Mouse (Mus musculus) midbrain, embryonic 10.5 days (tissue): ENCODE data around the gene Rgl1. TPM values are rescaled to one million over a fixed set of nuclear protein-coding genes. Genes with fewer than 3 reads are reported as not detected.
"Not testable (repeated sequence)": the region's sequence is repeated elsewhere in the genome, so short reads cannot be mapped to it uniquely, and the experiment has no call there.

ENCODE experiments used
- DNase-seq: peaks from one replicate; pipeline ENCODE4 v3.0.0-alpha.2; 2017; ENCODE audit warnings: low spot score
- H3K27ac ChIP-seq: fragments of 300-500 bp; sonication (generic); replicated peaks from 2 replicates; pipeline ENCODE4 v1.5.1; 2016; ENCODE audit warnings: mild to moderate bottlenecking
- H3K27me3 ChIP-seq: fragments of 300-500 bp; sonication (generic); 2 replicates; pipeline ENCODE4 v1.6.1; 2016; ENCODE audit warnings: low read depth, mild to moderate bottlenecking; ENCODE audit not compliant: poor library complexity, severe bottlenecking
- H3K36me3 ChIP-seq: fragments of 300-500 bp; sonication (generic); 2 replicates; pipeline ENCODE4 v1.6.1; 2016; ENCODE audit warnings: mild to moderate bottlenecking, moderate library complexity
- H3K4me1 ChIP-seq: fragments of 300-500 bp; sonication (generic); 2 replicates; pipeline ENCODE4 v1.6.1; 2016
- H3K4me3 ChIP-seq: fragments of 300-500 bp; sonication (generic); 2 replicates; pipeline ENCODE4 v1.5.1; 2016; ENCODE audit warnings: mild to moderate bottlenecking, moderate library complexity
- H3K9me3 ChIP-seq: fragments of 300-500 bp; sonication (generic); replicated peaks from 2 replicates; pipeline ENCODE4 v1.6.1; 2016; ENCODE audit warnings: mild to moderate bottlenecking
- WGBS: fragments of 180-500 bp; shearing (Covaris S2); methylation state at CpG from one replicate; pipeline ENCODE4 v1.1.7; 2016; 5-methylcytosine and 5-hydroxymethylcytosine counted together
- polyA plus RNA-seq: library from polyadenylated mRNA; unstranded; fragments of >200 nt; fragmentation: Nextera tagmentation; extraction: Ambion mirVana; gene quantifications from 2 replicates; pipeline ENCODE4 v1.2.1, GENCODE M21; 2016

Gene Rgl1
- polyA plus RNA-seq, 1 experiment from 2014 or later: 23.2 TPM

- no peak for DNase-seq
- Histone ChIP-seq H3K4me3 (no peak overlapping the region), H3K4me1 (no peaks in the 10 kb centered on the region), H3K27ac (no peak overlapping the region), H3K9me3 (no peaks in the 10 kb centered on the region), H3K27me3 (no peaks in the 10 kb centered on the region), H3K36me3 (no peaks in the 10 kb centered on the region)
- 98% methylated on average over 4 of the region's 4 CpGs for WGBS
These were observed 106.2 kb downstream of the Rgl1 start for GRCm38 (mm10) chr1:152659961-152660360.

GRCm38 (mm10) chr1:152656601-152657000 lies 109.5 kb downstream of the Rgl1 start:
- Histone ChIP-seq H3K27ac (no peak overlapping the region), H3K36me3 (no peaks in the 10 kb centered on the region), H3K27me3 (no peaks in the 10 kb centered on the region), H3K4me1 (no peaks in the 10 kb centered on the region), H3K4me3 (no peak overlapping the region), H3K9me3 (no peaks in the 10 kb centered on the region)
- DNase-seq: no peak
- 86% methylated on average over 6 of the region's 6 CpGs for WGBS

GRCm38 (mm10) chr1:152654851-152655250 lies 111.3 kb downstream of the Rgl1 start:
- WGBS: 97% methylated on average over 6 of the region's 6 CpGs
- Histone ChIP-seq H3K9me3 (no peaks in the 10 kb centered on the region), H3K36me3 (no peaks in the 10 kb centered on the region), H3K27ac (no peak overlapping the region), H3K4me1 (no peaks in the 10 kb centered on the region), H3K4me3 (no peak overlapping the region), H3K27me3 (no peaks in the 10 kb centered on the region)
- DNase-seq: no peak

GRCm38 (mm10) chr1:152651495-152651874 lies 114.7 kb downstream of the Rgl1 start:
- DNase-seq: no peak
- no peaks in the 10 kb centered on the region for H3K9me3 ChIP-seq
- H3K27me3 ChIP-seq: no peaks in the 10 kb centered on the region
- H3K4me1 ChIP-seq: no peaks in the 10 kb centered on the region
- H3K36me3 ChIP-seq: no peaks in the 10 kb centered on the region
- 0 out of 2 replicates have a peak overlapping the region, but pooled peaks have one; percentile 3 for H3K27ac ChIP-seq
- 92% methylated on average over 1 of the region's 1 CpGs for WGBS
- no peak overlapping the region for H3K4me3 ChIP-seq

- DNase-seq: no peak
- Histone ChIP-seq H3K36me3 (no peaks in the 10 kb centered on the region), H3K27ac (peak overlapping the region; percentile 3; the same call in 1 of the 2 replicates)
These were observed 115.2 kb downstream of the Rgl1 start for GRCm38 (mm10) chr1:152650856-152651494.

GRCm38 (mm10) chr1:152648052-152648451 lies 118.1 kb downstream of the Rgl1 start:
- no peak for DNase-seq
- Histone ChIP-seq H3K9me3 (no peaks in the 10 kb centered on the region), H3K4me1 (no peaks in the 10 kb centered on the region), H3K4me3 (no peak overlapping the region), H3K27me3 (no peaks in the 10 kb centered on the region), H3K36me3 (no peaks in the 10 kb centered on the region), H3K27ac (no peak overlapping the region)
- 92% methylated on average over 5 of the region's 5 CpGs for WGBS

More at GRCm38 (mm10) chr1:152650856-152651494, 115.2 kb downstream of the Rgl1 start:
- 88% methylated on average over 6 of the region's 6 CpGs for WGBS
- Histone ChIP-seq H3K9me3 (no peaks in the 10 kb centered on the region), H3K4me3 (no peak overlapping the region), H3K4me1 (no peaks in the 10 kb centered on the region), H3K27me3 (no peaks in the 10 kb centered on the region)

GRCm38 (mm10) chr1:152642207-152642606 lies 123.9 kb downstream of the Rgl1 start:
- H3K9me3 ChIP-seq, H3K4me1 ChIP-seq, H3K27me3 ChIP-seq, H3K27ac ChIP-seq, DNase-seq, H3K4me3 ChIP-seq, H3K36me3 ChIP-seq: not testable (repeated sequence)
- WGBS: 77% methylated on average over 10 of the region's 10 CpGs

- DNase-seq: no peak
- Histone ChIP-seq H3K36me3 (no peaks in the 10 kb centered on the region), H3K27me3 (no peaks in the 10 kb centered on the region), H3K4me3 (no peak overlapping the region), H3K27ac (no peak overlapping the region), H3K9me3 (no peaks in the 10 kb centered on the region), H3K4me1 (peaks cover 8% of the 10 kb centered on the region; the same call in 1 of the 2 replicates)
- WGBS: 87% methylated on average over 11 of the region's 11 CpGs
These were observed 125.8 kb downstream of the Rgl1 start for GRCm38 (mm10) chr1:152640195-152640981.

- WGBS: 86% methylated on average over 7 of the region's 7 CpGs
- no peaks in the 10 kb centered on the region for H3K36me3 ChIP-seq
- H3K27me3 ChIP-seq: no peaks in the 10 kb centered on the region
- no peak overlapping the region for H3K27ac ChIP-seq
- H3K4me1 ChIP-seq: peaks cover 8% of the 10 kb centered on the region; the same call in 1 of the 2 replicates
- DNase-seq: no peak
- H3K4me3 ChIP-seq: no peak overlapping the region
- no peaks in the 10 kb centered on the region for H3K9me3 ChIP-seq
These were observed 126.8 kb downstream of the Rgl1 start for GRCm38 (mm10) chr1:152639344-152639743.

- no peak for DNase-seq
- Histone ChIP-seq H3K4me3 (no peak overlapping the region), H3K36me3 (no peaks in the 10 kb centered on the region), H3K27ac (no peak overlapping the region), H3K4me1 (peaks cover 12% of the 10 kb centered on the region), H3K27me3 (no peaks in the 10 kb centered on the region; the same call in 1 of the 2 replicates), H3K9me3 (no peaks in the 10 kb centered on the region; the same call in 1 of the 2 replicates)
- WGBS: 80% methylated on average over 5 of the region's 5 CpGs
These were observed 131.5 kb downstream of the Rgl1 start for GRCm38 (mm10) chr1:152634638-152635037.

- DNase-seq: no peak
- 23% methylated on average over 3 of the region's 3 CpGs for WGBS
- peaks cover 21% of the 10 kb centered on the region for H3K27me3 ChIP-seq
These were observed 136.4 kb downstream of the Rgl1 start for GRCm38 (mm10) chr1:152629780-152630179.

GRCm38 (mm10) chr1:152625651-152626050 lies 140.5 kb downstream of the Rgl1 start:
- no peak for DNase-seq
- peaks cover 56% of the 10 kb centered on the region for H3K4me1 ChIP-seq
- peaks cover 33% of the 10 kb centered on the region for H3K27me3 ChIP-seq
- H3K4me3 ChIP-seq: peak overlapping the region; percentile 70
- peak overlapping the region; percentile 93 for H3K27ac ChIP-seq
- H3K36me3 ChIP-seq: peaks cover 3% of the 10 kb centered on the region; the same call in 1 of the 2 replicates
- no peaks in the 10 kb centered on the region for H3K9me3 ChIP-seq

More at GRCm38 (mm10) chr1:152629780-152630179, 136.4 kb downstream of the Rgl1 start:
- Histone ChIP-seq H3K4me1 (peaks cover 29% of the 10 kb centered on the region), H3K27ac (no peak overlapping the region), H3K9me3 (no peaks in the 10 kb centered on the region; the same call in 1 of the 2 replicates), H3K4me3 (no peak overlapping the region), H3K36me3 (no peaks in the 10 kb centered on the region)
